Mouse (Mus musculus) lung, postnatal 0 days (tissue): ENCODE measurements at regions not wholly inside any gene's neighbourhood (a gene's known extent, or its start where the extent isn't known, plus 50 kb on each side); places are given as distances from the start of the nearest gene placed in this dataset.

Source experiments
- ATAC-seq: fragments of 200-750 bp; cut with Nextera tagmentation; 2 replicates; pipeline ENCODE4 v1.8.0; 2017; ENCODE audit warnings: moderate library complexity
- DNase-seq: peaks from one replicate; pipeline ENCODE4 v3.0.0-alpha.2; 2016; ENCODE audit warnings: low spot score
- H3K27ac ChIP-seq: fragments of 300-500 bp; sonication (generic); 2 replicates; pipeline ENCODE4 v1.5.1; 2014; ENCODE audit warnings: antibody characterized with exemption, mild to moderate bottlenecking, low read length, mixed read lengths
- H3K27me3 ChIP-seq: fragments of 300-500 bp; sonication (generic); replicated peaks from 2 replicates; pipeline ENCODE4 v1.6.1; 2014; ENCODE audit warnings: low read length, mixed read lengths; ENCODE audit not compliant: insufficient read depth
- H3K36me3 ChIP-seq: fragments of 300-500 bp; sonication (generic); 2 replicates; pipeline ENCODE4 v1.6.1; 2014; ENCODE audit warnings: low read length, mixed read lengths; ENCODE audit not compliant: insufficient read depth
- H3K4me1 ChIP-seq: fragments of 300-500 bp; sonication (generic); 2 replicates; pipeline ENCODE4 v1.6.1; 2014; ENCODE audit warnings: antibody characterized with exemption, low read depth, low read length, mixed read lengths; ENCODE audit not compliant: insufficient read depth
- H3K4me2 ChIP-seq: fragments of 300-500 bp; sonication (generic); replicated peaks from 2 replicates; pipeline ENCODE4 v1.6.1; 2014; ENCODE audit warnings: low read depth, mild to moderate bottlenecking, low read length, moderate library complexity, mixed read lengths
- H3K4me3 ChIP-seq: fragments of 300-500 bp; sonication (generic); 2 replicates; pipeline ENCODE4 v1.5.1; 2014; ENCODE audit warnings: low read depth, low read length
- H3K9ac ChIP-seq: fragments of 300-500 bp; sonication (generic); replicated peaks from 2 replicates; pipeline ENCODE4 v1.6.1; 2014; ENCODE audit warnings: low read depth, mild to moderate bottlenecking
- H3K9me3 ChIP-seq: fragments of 300-500 bp; sonication (generic); 2 replicates; pipeline ENCODE4 v1.6.1; 2016; ENCODE audit warnings: low read length, mixed read lengths
- CTCF ChIP-seq: IDR thresholded peaks from 2 replicates; pipeline ENCODE4 v1.5.1; 2016; ENCODE audit warnings: antibody characterized with exemption, mild to moderate bottlenecking
- EP300 ChIP-seq: IDR thresholded peaks from 2 replicates; pipeline ENCODE4 v1.6.1; 2016; ENCODE audit warnings: antibody characterized with exemption, mild to moderate bottlenecking, control low read depth
- WGBS: fragments of 180-500 bp; shearing (Covaris S2); extraction: QIAGEN DNeasy Blood & Tissue Kit; methylation state at CpG from one replicate; pipeline ENCODE4 v1.1.7; 2014; 5-methylcytosine and 5-hydroxymethylcytosine counted together

DNA sequence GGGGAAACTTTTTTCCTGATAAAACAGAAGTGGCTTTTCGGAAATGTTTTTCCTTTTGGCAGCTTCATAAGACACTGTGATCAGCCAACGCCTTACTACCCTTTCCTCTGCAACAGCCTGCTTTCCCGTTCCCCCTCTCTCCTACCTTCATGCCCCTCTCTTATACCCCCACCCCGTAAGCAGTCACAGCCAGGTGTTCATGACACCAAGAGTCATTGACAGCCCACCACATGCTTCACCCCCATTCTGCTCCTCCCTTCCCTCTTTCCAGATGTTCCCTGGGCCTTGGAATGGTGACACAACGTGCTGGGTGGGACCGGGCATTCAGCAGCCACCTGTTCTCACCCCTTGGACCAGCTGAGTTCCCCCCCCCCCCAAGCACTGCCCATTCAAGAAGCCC, 56.5 kb upstream of the Cux1 start:
- Histone ChIP-seq H3K9ac (no peak overlapping the region), H3K9me3 (no peaks in the 10 kb centered on the region), H3K27me3 (no peaks in the 10 kb centered on the region), H3K4me2 (no peak overlapping the region), H3K4me1 (peaks cover 17% of the 10 kb centered on the region; the same call in 1 of the 2 replicates), H3K36me3 (no peaks in the 10 kb centered on the region), H3K27ac (no peak overlapping the region), H3K4me3 (no peak overlapping the region)
- no peak for TF ChIP-seq EP300
- no peak for TF ChIP-seq CTCF
- 53% methylated on average over 6 of the region's 6 CpGs for WGBS
- DNase-seq (no peak), ATAC-seq (no peak)

DNA sequence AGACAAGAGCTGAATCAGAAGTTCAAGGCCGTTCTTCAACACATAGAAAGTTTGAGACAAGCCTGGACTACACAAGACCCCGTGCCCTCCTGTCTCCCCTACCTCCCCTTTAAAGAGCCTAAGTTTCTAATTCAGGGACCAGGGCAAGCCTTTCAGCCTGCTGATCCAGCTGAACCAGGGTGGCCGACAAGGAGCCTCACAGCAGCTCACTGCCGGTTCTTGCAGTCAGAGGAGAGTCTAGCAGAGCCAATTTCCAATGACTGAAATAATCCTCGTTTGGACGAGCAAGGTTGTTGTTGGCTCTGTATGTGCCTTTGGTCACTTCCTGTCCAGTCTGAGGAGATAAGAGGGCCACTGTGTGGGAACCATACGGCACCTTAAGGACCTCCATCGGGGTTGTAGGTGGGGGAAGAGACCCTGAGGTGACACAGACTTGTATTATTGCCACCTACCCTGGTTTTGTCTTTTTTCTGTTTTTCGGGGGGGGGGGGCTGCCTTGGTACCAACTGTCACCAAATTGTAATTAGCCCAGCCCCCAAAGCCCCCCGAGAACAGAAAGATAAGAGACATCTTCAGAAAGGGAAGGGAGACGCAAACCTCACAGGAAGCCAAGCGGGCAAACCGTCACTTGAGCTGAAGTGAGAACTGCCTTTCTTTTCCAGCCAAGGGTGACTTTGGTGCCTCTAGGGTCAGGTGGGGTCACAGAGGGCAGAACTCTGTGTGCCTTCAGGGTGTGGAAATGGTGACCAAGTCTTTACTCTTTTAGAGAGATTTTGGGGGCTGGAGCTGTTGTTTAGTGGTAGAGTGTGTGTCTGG, 58.1 kb upstream of the Cux1 start:
- WGBS: 55% methylated on average over 13 of the region's 13 CpGs
- DNase-seq (no peak), ATAC-seq (no peak)
- Histone ChIP-seq H3K36me3 (no peaks in the 10 kb centered on the region), H3K27me3 (no peaks in the 10 kb centered on the region), H3K4me2 (no peak overlapping the region), H3K4me3 (no peak overlapping the region), H3K27ac (no peak overlapping the region), H3K4me1 (peaks cover 6% of the 10 kb centered on the region; the same call in 1 of the 2 replicates), H3K9me3 (no peaks in the 10 kb centered on the region), H3K9ac (no peak overlapping the region)
- TF ChIP-seq CTCF (no peak), EP300 (no peak)

DNA sequence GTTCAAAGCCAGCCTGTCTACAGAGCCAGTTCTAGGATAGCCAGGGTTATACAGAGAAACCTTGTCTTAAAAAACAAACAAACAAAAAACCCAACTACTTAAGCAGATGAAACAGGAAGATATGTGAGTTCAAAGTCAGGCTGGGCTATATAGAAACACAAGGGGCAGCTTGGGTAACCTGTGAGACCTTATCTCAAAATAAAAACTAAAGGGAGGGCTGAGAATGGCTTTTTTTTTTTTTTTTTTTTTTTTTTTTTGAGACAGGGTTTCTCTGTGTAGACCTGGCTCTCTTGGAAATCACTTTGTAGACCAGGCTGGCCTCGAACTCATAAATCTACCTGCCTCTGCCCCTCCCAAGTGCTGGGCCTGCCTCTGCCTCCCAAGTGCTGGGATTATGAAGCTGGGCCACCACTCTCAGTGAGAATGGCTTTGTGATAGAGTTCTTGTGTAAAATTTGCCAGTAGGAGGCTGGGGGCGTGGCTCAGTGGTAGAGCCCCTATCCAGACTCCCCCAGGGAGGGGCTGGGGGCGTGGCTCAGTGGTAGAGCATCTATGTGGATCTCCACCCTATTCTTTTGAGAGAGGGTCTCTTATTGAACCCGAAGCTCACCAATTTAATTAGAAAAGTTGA, 59.0 kb upstream of the Cux1 start:
- Histone ChIP-seq H3K27ac (no peak overlapping the region), H3K9ac (no peak overlapping the region), H3K9me3 (no peaks in the 10 kb centered on the region), H3K4me2 (no peak overlapping the region), H3K4me1 (peaks cover 3% of the 10 kb centered on the region; the same call in 1 of the 2 replicates), H3K27me3 (no peaks in the 10 kb centered on the region), H3K36me3 (no peaks in the 10 kb centered on the region), H3K4me3 (no peak overlapping the region)
- no peak for DNase-seq
- ATAC-seq: no peak
- no peak for TF ChIP-seq EP300
- no peak for TF ChIP-seq CTCF
- WGBS: 58% methylated on average over 4 of the region's 4 CpGs

DNA sequence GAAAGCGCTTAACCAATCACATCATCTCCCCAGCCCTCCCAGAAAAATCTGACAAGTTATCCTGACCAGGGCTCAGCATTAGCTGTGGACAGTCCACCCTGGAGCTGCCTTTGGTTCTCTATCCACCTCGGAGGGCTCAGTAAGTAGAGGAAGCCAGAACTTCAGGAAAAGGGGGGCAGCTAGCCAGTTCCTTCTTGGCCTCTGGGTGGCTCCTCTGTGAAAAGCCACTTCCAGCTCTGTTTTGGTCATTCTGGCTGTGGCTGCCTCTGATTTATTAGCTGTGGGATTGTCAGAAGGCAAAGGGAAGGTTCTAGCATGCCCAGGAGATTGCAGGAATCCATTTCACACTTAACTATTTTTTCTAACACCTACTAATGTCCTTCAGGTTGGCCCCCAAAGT, 59.6 kb upstream of the Cux1 start:
- Histone ChIP-seq H3K4me1 (peaks cover 3% of the 10 kb centered on the region; the same call in 1 of the 2 replicates), H3K4me2 (no peak overlapping the region), H3K9me3 (no peaks in the 10 kb centered on the region), H3K4me3 (no peak overlapping the region), H3K27me3 (no peaks in the 10 kb centered on the region), H3K36me3 (no peaks in the 10 kb centered on the region), H3K27ac (no peak overlapping the region), H3K9ac (no peak overlapping the region)
- WGBS: 60% methylated on average over 2 of the region's 2 CpGs
- TF ChIP-seq CTCF: no peak
- TF ChIP-seq EP300: no peak
- DNase-seq (no peak), ATAC-seq (no peak)

DNA sequence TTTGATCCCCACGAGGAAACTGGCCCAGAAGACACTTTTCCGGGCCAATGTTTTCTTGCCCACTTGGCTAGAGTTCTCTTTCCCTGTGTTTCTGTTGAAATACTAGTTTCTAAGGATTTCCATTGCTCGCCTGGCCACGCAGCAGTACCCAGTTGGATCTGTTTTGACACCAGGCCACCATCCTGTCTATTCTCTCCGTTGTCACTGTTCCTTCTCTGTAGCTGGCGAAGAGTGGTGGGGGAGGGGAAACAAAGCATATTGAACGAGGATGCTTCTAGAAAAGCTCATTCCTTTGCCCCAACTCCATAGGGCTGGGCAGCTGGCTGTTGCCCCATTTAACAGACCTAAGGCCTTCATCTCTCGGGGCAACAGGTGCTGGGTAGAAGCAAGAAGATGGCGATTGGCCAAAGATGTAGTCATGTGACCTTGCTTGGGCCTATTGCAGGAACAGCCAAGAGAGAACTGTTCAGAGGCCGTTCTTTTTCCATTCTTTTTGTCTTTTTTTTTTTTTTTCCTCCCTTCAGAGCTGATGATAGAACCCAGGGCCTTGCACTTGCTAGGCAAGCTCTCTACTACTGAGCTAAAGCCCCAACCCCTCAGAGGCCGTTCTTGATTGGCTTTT, 60.5 kb upstream of the Cux1 start:
- no peak overlapping the region for H3K4me2 ChIP-seq
- peaks cover 1% of the 10 kb centered on the region; the same call in 1 of the 2 replicates for H3K4me1 ChIP-seq
- TF ChIP-seq CTCF (no peak), EP300 (no peak)
- H3K27ac ChIP-seq: no peak overlapping the region
- ATAC-seq (no peak), DNase-seq (no peak)
- no peak overlapping the region for H3K4me3 ChIP-seq
- 64% methylated on average over 11 of the region's 11 CpGs for WGBS
- no peaks in the 10 kb centered on the region for H3K27me3 ChIP-seq
- no peak overlapping the region for H3K9ac ChIP-seq
- no peaks in the 10 kb centered on the region for H3K36me3 ChIP-seq
- H3K9me3 ChIP-seq: no peaks in the 10 kb centered on the region

DNA sequence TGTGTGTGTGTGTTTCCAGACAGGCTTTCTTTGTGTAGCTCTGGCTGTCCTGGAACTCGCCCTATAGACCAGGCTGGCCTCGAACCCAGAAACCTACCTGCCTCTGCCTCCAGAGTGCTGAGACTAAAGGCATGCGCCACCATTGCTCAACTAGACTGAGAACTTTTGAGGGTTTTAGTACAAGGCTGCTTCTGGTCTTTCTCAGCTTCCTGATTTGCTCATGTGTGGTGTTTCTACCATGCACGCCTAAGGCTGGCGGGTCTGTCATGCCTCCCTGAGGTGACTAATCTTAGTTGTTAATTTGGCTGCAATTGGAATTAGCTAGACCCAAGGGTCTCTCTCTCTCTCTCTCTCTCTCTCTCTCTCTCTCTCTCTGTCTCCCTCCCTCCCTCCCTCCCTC, 61.2 kb upstream of the Cux1 start:
- 91% methylated on average over 5 of the region's 5 CpGs for WGBS
- Histone ChIP-seq H3K27me3 (no peaks in the 10 kb centered on the region), H3K36me3 (no peaks in the 10 kb centered on the region), H3K9me3 (no peaks in the 10 kb centered on the region), H3K9ac (no peak overlapping the region), H3K4me1 (no peaks in the 10 kb centered on the region), H3K4me3 (no peak overlapping the region), H3K4me2 (no peak overlapping the region), H3K27ac (no peak overlapping the region)
- no peak for ATAC-seq
- no peak for DNase-seq
- TF ChIP-seq EP300 (no peak), CTCF (no peak)
